Mouse (Mus musculus): ENCODE measurements around the gene Dmbx1.

DNA sequence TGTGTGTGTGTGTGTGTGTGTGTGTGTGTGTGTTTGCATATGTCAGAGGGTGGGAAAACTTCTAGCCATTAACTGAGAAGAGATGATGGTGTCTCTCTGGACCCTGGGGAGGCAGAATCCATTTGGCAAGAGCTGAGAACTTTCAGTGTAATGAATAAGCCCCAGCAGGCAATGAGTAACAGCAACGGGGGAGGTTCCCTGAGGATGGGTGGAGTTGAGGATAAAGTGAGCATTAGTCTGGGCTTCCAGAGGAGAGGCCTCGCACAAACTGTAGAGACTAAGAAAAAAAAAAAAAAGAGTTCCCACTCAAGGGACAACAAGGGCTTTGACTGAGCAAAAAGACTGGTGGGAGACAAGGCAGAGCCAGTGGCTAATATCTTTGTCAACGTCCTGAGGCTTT lies 45.4 kb downstream of the Dmbx1 start:
- TF ChIP-seq CTCF (IDR thresholded peaks at IDR 0.05): no peak
- no peak for TF ChIP-seq POLR2A (IDR thresholded peaks at IDR 0.05; ENCODE audit: insufficient read depth, low read depth, low read length)
- TF ChIP-seq EP300 (IDR thresholded peaks at IDR 0.05; ENCODE audit: insufficient read depth, low read depth, low read length): no peak

Measured in heart, adult 2 months (tissue).